Mouse (Mus musculus) heart, postnatal 0 days (tissue): Measurements from ENCODE around the gene Adarb1. TPM values are rescaled to one million over a fixed set of nuclear protein-coding genes. Genes with fewer than 3 reads are reported as not detected.

Experiments
- ATAC-seq: fragments of 200-750 bp; cut with Nextera tagmentation; 2 replicates; pipeline ENCODE4 v1.8.0; 2017; ENCODE audit warnings: low read depth, moderate number of reproducible peaks, moderate library complexity; ENCODE audit not compliant: insufficient read depth
- DNase-seq: peaks from one replicate; pipeline ENCODE4 v3.0.0-alpha.2; 2016; ENCODE audit warnings: low spot score
- H3K27ac ChIP-seq: fragments of 300-500 bp; sonication (generic); 2 replicates; pipeline ENCODE4 v1.5.1; 2014; ENCODE audit warnings: low read depth, mild to moderate bottlenecking
- H3K27me3 ChIP-seq: fragments of 300-500 bp; sonication (generic); 2 replicates; pipeline ENCODE4 v1.6.1; 2014; ENCODE audit warnings: low read length, mixed read lengths; ENCODE audit not compliant: control insufficient read depth, insufficient read depth
- H3K36me3 ChIP-seq: fragments of 300-500 bp; sonication (generic); replicated peaks from 2 replicates; pipeline ENCODE4 v1.6.1; 2014; ENCODE audit warnings: low read length, mixed read lengths; ENCODE audit not compliant: control insufficient read depth, insufficient read depth
- H3K4me1 ChIP-seq: fragments of 300-500 bp; sonication (generic); 2 replicates; pipeline ENCODE4 v1.6.1; 2014; ENCODE audit warnings: antibody characterized with exemption; ENCODE audit not compliant: control insufficient read depth, insufficient read depth
- H3K4me2 ChIP-seq: fragments of 300-500 bp; sonication (generic); 2 replicates; pipeline ENCODE4 v1.6.1; 2014; ENCODE audit warnings: low read depth, mild to moderate bottlenecking, low read length, moderate library complexity
- H3K4me3 ChIP-seq: fragments of 300-500 bp; sonication (generic); 2 replicates; pipeline ENCODE4 v1.5.1; 2014; ENCODE audit warnings: low read depth, low read length
- H3K9ac ChIP-seq: fragments of 300-500 bp; sonication (generic); replicated peaks from 2 replicates; pipeline ENCODE4 v1.6.1; 2014; ENCODE audit warnings: low read depth, low read length, mixed read lengths
- H3K9me3 ChIP-seq: fragments of 300-500 bp; sonication (generic); replicated peaks from 2 replicates; pipeline ENCODE4 v1.6.1; 2016; ENCODE audit warnings: low read length; ENCODE audit not compliant: control insufficient read depth
- CTCF ChIP-seq: IDR thresholded peaks from 2 replicates; pipeline ENCODE4 v1.5.1; 2016; ENCODE audit warnings: antibody characterized with exemption, control low read depth, low read depth
- EP300 ChIP-seq: IDR thresholded peaks from 2 replicates; pipeline ENCODE4 v1.6.1; 2016; ENCODE audit warnings: antibody characterized with exemption, low read depth
- WGBS: fragments of 180-500 bp; shearing (Covaris S2); extraction: QIAGEN DNeasy Blood & Tissue Kit; methylation state at CpG from one replicate; pipeline ENCODE4 v1.1.7; 2014; 5-methylcytosine and 5-hydroxymethylcytosine counted together
- polyA plus RNA-seq: library from polyadenylated mRNA; unstranded; fragments of >200 nt; fragmentation: Nextera tagmentation; extraction: Ambion mirVana; gene quantifications from 2 replicates; pipeline ENCODE4 v1.2.1, GENCODE M21; 2015
- total RNA-seq: library from RNA; depleted of rRNA; stranded (reverse); fragments of >200 nt; gene quantifications from 2 replicates; pipeline ENCODE4 v1.2.3, GENCODE M21; 2014; ENCODE audit warnings: low replicate concordance

Gene Adarb1
- total and polyA plus RNA-seq, 2 experiments from 2014 or later, result 7.8 to 23.7 TPM

DNA sequence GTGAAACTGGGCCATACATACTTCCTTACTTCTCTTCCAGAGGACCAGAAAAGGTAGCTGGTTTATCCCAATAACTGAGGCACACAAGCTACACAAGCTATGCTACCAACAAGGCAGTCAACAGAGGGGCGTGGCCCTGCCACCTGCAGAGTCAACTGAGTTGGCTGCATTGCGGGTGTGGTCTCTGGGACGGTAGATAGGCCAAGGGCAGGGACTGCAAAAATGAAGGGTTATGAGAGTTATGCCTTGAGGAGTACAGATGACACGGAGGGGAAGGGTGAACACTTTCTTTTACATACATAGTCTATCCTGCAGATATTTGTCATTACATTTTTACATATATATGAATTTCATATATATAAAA lies 117.2 kb downstream of the Adarb1 start:
- H3K9ac ChIP-seq, result no peak overlapping the region
- no peak overlapping the region for H3K4me3 ChIP-seq
- H3K36me3 ChIP-seq, result peaks cover 31% of the 10 kb centered on the region
- no peak for DNase-seq
- WGBS, result 91% methylated on average over 4 of the region's 4 CpGs
- no peak overlapping the region for H3K27ac ChIP-seq
- no peak for TF ChIP-seq EP300
- TF ChIP-seq CTCF, result no peak
- no peaks in the 10 kb centered on the region for H3K27me3 ChIP-seq
- H3K4me2 ChIP-seq, result no peak overlapping the region
- H3K4me1 ChIP-seq, result no peaks in the 10 kb centered on the region
- no peak for ATAC-seq
- no peaks in the 10 kb centered on the region for H3K9me3 ChIP-seq

DNA sequence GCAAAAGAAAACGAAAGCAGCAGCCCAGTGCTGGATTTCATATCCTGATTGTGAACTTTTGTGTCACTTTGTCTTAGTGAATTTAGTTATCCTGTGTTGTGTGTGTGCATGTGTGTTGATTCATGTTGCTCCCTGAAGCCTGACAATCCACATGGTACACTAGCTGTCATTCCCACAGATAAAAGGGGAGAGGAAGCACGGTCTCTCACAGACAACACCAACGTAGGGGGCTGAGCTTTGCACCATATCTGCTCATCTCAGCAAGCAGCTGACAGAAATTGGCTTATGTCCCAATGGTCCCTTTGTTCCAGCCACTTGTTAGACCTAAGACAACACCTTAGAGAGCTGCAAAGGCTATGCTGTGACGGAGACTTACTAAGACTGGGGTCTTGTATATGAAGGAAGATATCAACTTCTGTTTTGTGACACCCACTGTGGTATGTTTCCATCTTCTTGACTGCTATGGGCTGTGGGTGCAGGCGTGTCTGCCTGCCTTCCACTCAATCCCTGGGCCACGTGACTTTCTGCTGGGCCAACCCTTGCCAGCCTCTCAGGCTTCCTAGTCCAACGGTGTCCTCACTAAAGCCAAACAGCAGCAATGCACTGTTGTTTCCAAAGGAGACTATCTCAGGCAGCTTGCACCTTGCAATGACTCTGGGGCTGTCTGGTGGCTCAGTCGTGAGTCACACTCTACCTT lies 117.7 kb downstream of the Adarb1 start:
- H3K4me3 ChIP-seq, result no peak overlapping the region
- H3K9ac ChIP-seq, result no peak overlapping the region
- peaks cover 33% of the 10 kb centered on the region for H3K36me3 ChIP-seq
- TF ChIP-seq CTCF (no peak), EP300 (no peak)
- H3K27ac ChIP-seq, result no peak overlapping the region
- ATAC-seq, result no peak
- H3K27me3 ChIP-seq, result no peaks in the 10 kb centered on the region
- no peak for DNase-seq
- no peaks in the 10 kb centered on the region for H3K9me3 ChIP-seq
- 68% methylated on average over 8 of the region's 8 CpGs for WGBS
- no peaks in the 10 kb centered on the region for H3K4me1 ChIP-seq
- H3K4me2 ChIP-seq, result no peak overlapping the region

DNA sequence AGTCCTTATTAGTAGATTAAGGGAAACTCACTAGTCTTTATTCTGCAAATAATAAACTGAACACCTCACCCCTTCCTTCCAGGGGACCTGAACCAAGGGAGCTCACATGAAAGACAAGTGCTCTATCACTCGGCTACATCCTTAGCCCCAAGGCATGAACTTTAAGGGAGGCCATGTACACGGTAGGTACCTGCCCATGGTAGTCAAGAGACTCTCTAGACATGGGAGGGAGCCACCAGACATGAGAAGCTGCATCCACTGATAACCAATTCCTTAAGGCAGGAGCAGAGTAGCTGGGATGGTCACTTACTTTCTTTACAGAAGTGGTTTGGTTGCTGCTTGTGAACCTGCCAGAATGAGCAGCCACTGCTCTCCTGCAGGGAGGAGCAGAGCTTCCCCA lies 118.9 kb downstream of the Adarb1 start:
- ATAC-seq (no peak), DNase-seq (no peak)
- Histone ChIP-seq H3K4me2 (no peak overlapping the region), H3K27ac (no peak overlapping the region), H3K36me3 (peaks cover 43% of the 10 kb centered on the region), H3K9me3 (no peaks in the 10 kb centered on the region), H3K4me1 (no peaks in the 10 kb centered on the region), H3K9ac (no peak overlapping the region), H3K27me3 (no peaks in the 10 kb centered on the region), H3K4me3 (no peak overlapping the region)
- TF ChIP-seq CTCF, result no peak
- TF ChIP-seq EP300, result no peak
- 95% methylated on average over 2 of the region's 2 CpGs for WGBS

DNA sequence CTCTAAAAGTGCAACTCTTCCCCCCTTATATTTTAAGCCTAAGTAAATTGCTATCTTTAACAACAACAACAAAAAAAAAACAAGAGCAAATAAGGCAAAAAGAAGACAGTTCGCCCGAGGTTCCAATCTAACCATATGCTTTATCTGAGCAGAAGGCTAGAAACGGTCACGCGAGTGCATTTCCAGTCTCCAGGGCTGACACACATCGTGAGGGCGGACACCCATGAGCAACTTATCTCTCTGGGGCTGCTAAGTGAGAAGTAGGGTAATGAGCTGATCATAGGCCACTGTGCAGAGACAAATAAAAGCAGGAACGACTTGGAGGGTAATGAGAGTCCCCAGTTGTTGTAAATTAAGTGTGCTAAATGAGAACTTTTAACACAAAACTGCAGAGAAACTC lies 119.4 kb downstream of the Adarb1 start:
- H3K36me3 ChIP-seq, result peaks cover 47% of the 10 kb centered on the region
- no peak for ATAC-seq

DNA sequence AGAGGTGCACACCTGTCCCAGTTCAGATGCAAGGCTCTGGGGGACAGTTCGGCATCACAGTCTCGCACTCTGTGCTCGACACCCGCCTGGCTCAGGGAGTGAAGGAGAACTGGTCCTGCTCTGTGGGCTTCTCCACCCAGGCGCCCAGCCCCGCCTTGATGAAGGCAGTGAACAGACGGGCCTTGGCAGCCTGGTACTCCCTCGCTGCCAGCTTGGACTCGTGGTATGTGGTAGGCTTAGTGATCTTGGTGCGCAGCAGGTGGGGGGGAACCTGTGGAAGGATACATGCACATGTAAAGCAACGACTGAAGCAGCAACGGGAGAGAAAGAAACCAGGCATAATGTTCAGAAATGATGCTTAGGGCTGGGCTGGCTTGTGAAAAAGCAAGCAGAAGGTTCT lies 123.4 kb downstream of the Adarb1 start:
- no peak for DNase-seq

More for the DNA sequence above, 119.4 kb downstream of the Adarb1 start:
- TF ChIP-seq CTCF (no peak), EP300 (no peak)
- DNase-seq, result no peak
- Histone ChIP-seq H3K4me1 (no peaks in the 10 kb centered on the region), H3K9me3 (no peaks in the 10 kb centered on the region), H3K27ac (no peak overlapping the region), H3K4me2 (no peak overlapping the region), H3K9ac (no peak overlapping the region), H3K4me3 (no peak overlapping the region), H3K27me3 (no peaks in the 10 kb centered on the region)
- WGBS, result 68% methylated on average over 8 of the region's 8 CpGs

More for the DNA sequence above, 123.4 kb downstream of the Adarb1 start:
- TF ChIP-seq EP300, result no peak
- no peak for TF ChIP-seq CTCF
- Histone ChIP-seq H3K9me3 (no peaks in the 10 kb centered on the region), H3K9ac (no peak overlapping the region), H3K4me1 (no peaks in the 10 kb centered on the region), H3K4me3 (no peak overlapping the region), H3K27me3 (no peaks in the 10 kb centered on the region), H3K36me3 (peaks cover 37% of the 10 kb centered on the region), H3K27ac (no peak overlapping the region), H3K4me2 (no peak overlapping the region)
- no peak for ATAC-seq
- WGBS, result 90% methylated on average over 12 of the region's 12 CpGs
